Mouse (Mus musculus) G1E-ER4 (cell line): Measurements from ENCODE around the gene Egfem1. TPM values are rescaled to one million over a fixed set of nuclear protein-coding genes. Genes with fewer than 3 reads are reported as not detected.

Experiments
- GATA1 ChIP-seq: IDR thresholded peaks from one replicate; pipeline ENCODE4 v1.8.0; 2012; ENCODE audit warnings: low read length, inconsistent platforms
- polyA plus RNA-seq: library from polyadenylated mRNA; stranded (reverse); fragments of >175 nt; gene quantifications from 2 replicates; pipeline ENCODE4 v1.2.3, GENCODE M21; 2012

The Egfem1 gene
- polyA plus RNA-seq, result not detected in 2 replicates

- no peak for TF ChIP-seq GATA1
Measured at GRCm38 (mm10) chr3:29081952-29082295, at the start of gene Egfem1. Gene Egfem1 (plus strand): TSS chr3:29082023.

- no peak for TF ChIP-seq GATA1
Measured at GRCm38 (mm10) chr3:29033107-29033506, 48.7 kb upstream of the Egfem1 start.

DNA sequence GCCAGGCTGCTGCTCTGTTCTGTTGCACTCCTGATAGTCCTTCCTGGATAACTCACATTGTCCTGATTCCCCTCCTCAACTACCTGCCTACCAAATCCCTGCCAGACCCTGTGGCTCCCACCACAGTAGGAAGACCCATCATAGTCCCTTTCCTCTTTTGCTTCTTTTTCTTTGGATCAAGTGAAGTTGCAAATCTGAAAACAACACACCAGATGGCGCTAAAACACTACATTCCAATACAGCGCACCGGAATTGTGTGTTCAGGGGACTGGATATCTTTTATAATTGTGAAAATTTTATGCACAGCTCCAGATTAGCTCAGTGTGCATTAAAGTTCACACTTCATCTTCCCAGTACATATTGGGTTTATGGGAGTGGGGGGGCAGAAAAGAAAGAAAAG lies 45.7 kb upstream of the Egfem1 start:
- no peak for TF ChIP-seq GATA1

DNA sequence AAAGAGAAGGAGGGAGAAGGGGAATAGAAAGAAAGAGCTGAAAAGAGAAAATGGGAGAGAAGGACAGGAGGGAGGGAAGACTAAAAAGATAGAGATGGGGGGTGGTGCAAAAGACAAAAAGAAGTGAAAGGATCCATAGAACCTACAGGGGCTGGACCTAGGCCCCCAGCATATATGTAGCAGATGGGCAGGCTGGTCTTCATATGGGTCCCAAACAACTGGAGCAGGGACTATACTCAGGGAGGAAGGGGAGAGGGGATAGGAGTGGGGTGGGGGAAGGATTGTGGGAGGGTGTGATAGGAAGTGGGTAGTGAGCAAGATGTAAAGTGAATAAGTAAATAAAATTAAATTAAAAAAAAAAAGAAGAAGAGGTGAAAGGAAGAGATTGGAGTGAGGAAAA lies 45.2 kb upstream of the Egfem1 start:
- TF ChIP-seq GATA1, result no peak

- TF ChIP-seq GATA1, result no peak
Measured at GRCm38 (mm10) chr3:29040064-29040463, 41.8 kb upstream of the Egfem1 start.

DNA sequence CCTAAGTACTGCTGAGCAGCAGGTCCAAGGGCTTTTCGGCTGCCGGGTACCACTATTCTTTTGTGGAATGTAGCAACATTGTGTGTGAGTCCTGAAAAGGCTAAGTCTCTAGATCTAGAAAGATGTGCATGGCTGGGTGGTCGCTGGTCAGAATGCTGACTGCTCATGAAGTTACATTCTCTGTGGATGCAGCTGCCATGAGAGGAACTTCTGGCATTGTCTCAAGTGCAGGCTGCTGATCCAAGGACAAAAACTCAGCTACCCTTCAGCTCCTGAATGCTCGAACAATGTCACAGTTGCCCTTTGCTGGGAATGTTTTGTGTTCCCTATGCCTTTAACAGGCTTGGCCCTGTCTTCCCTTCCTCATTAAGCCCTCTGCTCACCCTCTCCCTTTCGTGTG lies 35.5 kb upstream of the Egfem1 start:
- no peak for TF ChIP-seq GATA1

DNA sequence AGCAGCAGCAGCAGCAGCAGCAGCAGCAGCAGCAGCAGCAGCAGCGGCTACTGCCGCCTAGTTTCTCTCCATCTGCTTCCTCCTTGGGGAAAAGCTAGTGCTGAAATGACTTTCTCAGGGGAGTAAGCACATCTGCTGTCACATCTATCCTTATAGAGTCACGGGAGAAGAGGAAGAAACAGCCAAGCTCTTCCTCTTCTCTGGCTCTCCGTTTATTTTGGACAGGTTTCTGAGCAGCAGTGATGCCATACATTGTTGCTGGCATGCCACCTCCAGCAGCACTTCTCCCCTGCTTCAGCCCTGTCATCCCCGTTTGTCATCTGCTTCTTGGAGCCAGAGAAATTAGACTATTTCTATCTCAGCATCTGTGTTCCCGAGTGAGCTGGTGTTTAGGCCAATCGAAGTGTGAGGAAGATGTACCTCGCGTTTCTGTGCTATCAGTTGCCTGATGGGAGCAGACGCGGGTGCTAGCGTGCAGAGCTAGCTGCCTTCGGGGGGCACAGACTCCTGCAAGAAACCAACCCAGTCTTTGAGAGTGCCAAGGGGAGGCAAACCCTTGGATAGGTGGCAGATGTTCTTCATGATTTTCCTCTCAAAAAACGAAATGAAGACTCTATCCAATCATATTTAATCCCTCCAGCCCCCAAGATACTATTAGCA lies 34.4 kb upstream of the Egfem1 start:
- TF ChIP-seq GATA1, result no peak

DNA sequence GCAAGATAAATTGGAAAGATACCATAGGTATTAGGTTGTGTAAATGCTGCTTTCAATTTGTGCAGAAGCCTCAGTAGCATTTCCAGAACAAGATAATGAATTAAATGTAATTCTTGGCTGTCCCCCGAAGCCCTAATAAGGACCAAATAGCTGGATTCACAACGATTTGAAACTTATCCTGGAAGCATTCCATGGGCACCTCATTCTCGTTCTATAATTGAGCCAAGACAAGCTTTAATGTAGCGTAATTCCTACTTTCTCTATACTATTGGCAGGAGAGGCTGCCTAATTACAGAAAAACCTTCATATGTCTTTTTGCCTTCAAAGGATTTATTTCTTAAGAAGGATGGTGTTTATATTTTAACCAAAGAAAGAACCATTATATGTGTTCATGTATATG lies 18.7 kb upstream of the Egfem1 start:
- TF ChIP-seq GATA1, result no peak

DNA sequence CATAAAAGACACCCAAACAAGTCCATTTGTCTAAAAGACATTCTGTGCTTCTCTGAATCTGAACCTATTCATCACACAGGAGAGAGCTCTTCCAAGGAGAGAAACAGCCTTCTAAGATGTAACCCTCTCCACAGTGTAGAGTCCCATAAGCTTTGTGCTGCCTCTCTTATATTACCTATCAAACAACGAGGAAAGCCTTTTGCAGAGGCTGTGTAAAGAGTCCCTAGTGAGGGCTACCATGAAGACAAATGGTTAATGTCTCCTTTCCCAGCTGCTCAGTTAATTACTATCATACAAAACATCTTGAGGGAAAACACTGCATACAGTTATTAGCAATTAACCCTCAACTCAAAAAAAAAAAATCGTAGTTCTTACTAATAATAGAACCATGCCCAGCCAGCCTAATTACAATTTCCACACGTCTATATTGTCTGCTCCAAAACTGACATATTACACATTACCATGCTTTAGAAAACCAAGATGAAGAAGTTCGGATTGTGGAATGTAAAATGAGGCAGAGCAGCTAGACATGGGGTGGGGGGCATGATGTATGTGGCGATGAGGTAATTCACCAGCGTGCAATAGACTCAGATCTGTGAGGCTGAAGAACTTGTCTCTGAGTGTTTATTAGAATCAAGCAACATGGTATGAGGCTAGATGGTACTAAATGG lies 13.3 kb upstream of the Egfem1 start:
- TF ChIP-seq GATA1, result no peak

- no peak for TF ChIP-seq GATA1
Measured at GRCm38 (mm10) chr3:29071315-29071714, 10.5 kb upstream of the Egfem1 start.

DNA sequence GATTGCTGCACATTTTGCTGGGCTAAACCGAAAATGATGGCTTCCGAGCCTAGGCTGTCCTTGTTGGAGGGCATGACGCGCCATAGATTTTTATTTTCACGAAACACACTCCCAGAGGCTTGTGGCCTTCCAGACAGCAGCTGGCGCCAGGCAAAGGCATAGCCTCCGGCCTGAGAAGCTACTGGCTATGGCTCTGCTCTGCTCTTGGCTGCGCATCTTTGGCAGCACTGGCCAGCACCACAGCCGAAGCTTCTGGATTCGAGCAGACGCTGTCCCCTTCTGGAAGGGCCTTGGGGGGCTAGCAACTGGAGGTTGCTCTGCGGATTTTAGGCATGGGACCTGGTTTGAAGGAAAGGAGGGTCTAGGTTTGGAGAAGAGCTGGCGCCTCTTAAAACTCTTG lies 306 bp upstream of the Egfem1 start:
- TF ChIP-seq GATA1, result no peak

GRCm38 (mm10) chr3:29082296-29082995 lies 623 bp downstream of the Egfem1 start:
- no peak for TF ChIP-seq GATA1

GRCm38 (mm10) chr3:29082996-29083350 lies 1.1 kb downstream of the Egfem1 start:
- TF ChIP-seq GATA1, result no peak

GRCm38 (mm10) chr3:29098467-29098866 lies 16.6 kb downstream of the Egfem1 start:
- no peak for TF ChIP-seq GATA1

GRCm38 (mm10) chr3:29106016-29106723 lies 24.3 kb downstream of the Egfem1 start:
- no peak for TF ChIP-seq GATA1

GRCm38 (mm10) chr3:29107134-29107533 lies 25.3 kb downstream of the Egfem1 start:
- TF ChIP-seq GATA1, result no peak

GRCm38 (mm10) chr3:29110321-29110720 lies 28.5 kb downstream of the Egfem1 start:
- no peak for TF ChIP-seq GATA1
